ENCODE assay signal across 9 mouse cellular contexts in the genomic region with DNA sequence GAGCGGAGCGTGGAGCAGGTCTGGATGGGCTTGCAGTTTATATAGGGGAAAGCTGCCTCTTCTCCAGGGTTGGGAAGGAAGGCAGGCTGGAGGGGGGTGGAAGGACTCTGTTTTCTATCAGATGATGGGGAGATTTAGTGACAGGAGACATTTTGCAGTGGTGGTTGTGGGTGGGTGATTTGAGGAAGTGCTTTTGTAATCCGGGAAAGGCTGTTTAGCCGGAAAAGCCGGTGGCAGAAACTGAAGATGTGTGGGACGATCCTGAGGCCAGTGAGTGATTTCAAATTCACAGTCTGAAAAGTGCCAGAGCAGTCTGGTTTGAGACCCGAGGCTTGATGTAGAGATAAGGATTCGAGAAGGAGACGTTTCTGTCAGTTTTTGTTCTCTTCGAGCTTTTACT. TPM values are rescaled to one million over a fixed set of nuclear protein-coding genes. Genes with fewer than 3 reads are reported as not detected.
DNase-seq lines count a peak whose midpoint lies in the region; ATAC-seq and TF ChIP-seq lines count a peak whose summit lies in the region.
"Had no signal": no experiment of that assay in that cellular context is flagged by ENCODE, and none has a peak within 500 bp of the region (broad histone marks: within the 10 kb centered on the region; RNA-seq: fewer than 3 reads in every experiment).

No protein-coding gene starts in this region.

- 50% methylated on average over 10 of the region's 10 CpGs for WGBS in kidney, embryonic 16.5 days
- WGBS in heart, postnatal 0 days, result 30% methylated on average over 10 of the region's 10 CpGs

- peak overlapping the region; percentile 27 for H3K4me3 ChIP-seq in kidney, embryonic 16.5 days (ENCODE audit: low read length)
- H3K4me3 ChIP-seq in brown adipose tissue, adult 24 weeks (ENCODE audit: insufficient read depth, low read depth, low read length), result peak overlapping the region; percentile 33; the same call in 1 of the 2 replicates
- H3K4me3 ChIP-seq in heart, postnatal 0 days (ENCODE audit: low read depth, low read length), result peak overlapping the region; percentile 39
- peak overlapping the region; percentile 79 for H3K4me3 ChIP-seq in megakaryocyte, embryonic 14.5 days (replicated peaks)

- H3K36me3 ChIP-seq in kidney, embryonic 16.5 days (ENCODE audit: insufficient read depth, low read length), result no peaks in the 10 kb centered on the region
- H3K36me3 ChIP-seq in heart, postnatal 0 days (replicated peaks; ENCODE audit: control insufficient read depth, insufficient read depth, low read length), result no peaks in the 10 kb centered on the region
- no peaks in the 10 kb centered on the region for H3K36me3 ChIP-seq in megakaryocyte, embryonic 14.5 days (replicated peaks; ENCODE audit: low read length)
- H3K36me3 ChIP-seq: G1E had no signal

- peak overlapping the region; percentile 42 for H3K4me2 ChIP-seq in kidney, embryonic 16.5 days (replicated peaks; ENCODE audit: low read depth, low read length)
- H3K4me2 ChIP-seq in heart, postnatal 0 days (ENCODE audit: low read depth, low read length), result peak overlapping the region; percentile 65

- no peak overlapping the region for H3K27ac ChIP-seq in kidney, embryonic 16.5 days (ENCODE audit: low read length)
- no peak overlapping the region for H3K27ac ChIP-seq in brown adipose tissue, adult 24 weeks (replicated peaks; ENCODE audit: low read depth, low read length)
- no peak overlapping the region for H3K27ac ChIP-seq in heart, postnatal 0 days (ENCODE audit: low read depth)

- no peaks in the 10 kb centered on the region for H3K4me1 ChIP-seq in kidney, embryonic 16.5 days (ENCODE audit: insufficient read depth, low read length)
- no peaks in the 10 kb centered on the region for H3K4me1 ChIP-seq in brown adipose tissue, adult 24 weeks (ENCODE audit: control insufficient read depth, insufficient read depth, insufficient read length, low read length)
- H3K4me1 ChIP-seq in heart, postnatal 0 days (ENCODE audit: control insufficient read depth, insufficient read depth), result no peaks in the 10 kb centered on the region
- peaks cover 4% of the 10 kb centered on the region; the same call in 1 of the 2 replicates for H3K4me1 ChIP-seq in megakaryocyte, embryonic 14.5 days

- ATAC-seq in kidney, embryonic 16.5 days (ENCODE audit: low FRiP score, low TSS enrichment), result no peak
- ATAC-seq in heart, postnatal 0 days (ENCODE audit: insufficient read depth, low read depth), result no peak

- no peak overlapping the region for H3K9ac ChIP-seq in kidney, embryonic 16.5 days (replicated peaks; ENCODE audit: low read length)
- peak overlapping the region; percentile 45; the same call in 1 of the 2 replicates for H3K9ac ChIP-seq in heart, postnatal 0 days (replicated peaks; ENCODE audit: low read depth, low read length)

- no peak for TF ChIP-seq CTCF in heart, postnatal 0 days (IDR thresholded peaks at IDR 0.05; ENCODE audit: low read depth)

- no peak for DNase-seq in kidney, postnatal 25 days
- no peak for DNase-seq in heart, postnatal 0 days (ENCODE audit: low spot score)
- DNase-seq in right cerebral cortex, adult 2 months (ENCODE audit: low spot score in 2 of 2), result no peak
- DNase-seq in natural killer cell, adult 2 months (ENCODE audit: low spot score in 2 of 2), result no peak
- DNase-seq in gastrocnemius, postnatal 10 days, result no peak

- H3K27me3 ChIP-seq in kidney, embryonic 16.5 days (ENCODE audit: insufficient read depth, low read length), result peaks cover 12% of the 10 kb centered on the region; the same call in 1 of the 2 replicates
- H3K27me3 ChIP-seq in heart, postnatal 0 days (ENCODE audit: control insufficient read depth, insufficient read depth, low read length), result no peaks in the 10 kb centered on the region
- peaks cover 9% of the 10 kb centered on the region for H3K27me3 ChIP-seq in megakaryocyte, embryonic 14.5 days (replicated peaks)

- TF ChIP-seq EP300 in heart, postnatal 0 days (IDR thresholded peaks at IDR 0.05; ENCODE audit: low read depth), result no peak

- no peaks in the 10 kb centered on the region for H3K9me3 ChIP-seq in kidney, embryonic 16.5 days (ENCODE audit: low read length)
- no peaks in the 10 kb centered on the region for H3K9me3 ChIP-seq in heart, postnatal 0 days (replicated peaks; ENCODE audit: control insufficient read depth, low read length)
- no peaks in the 10 kb centered on the region for H3K9me3 ChIP-seq in megakaryocyte, embryonic 14.5 days
- H3K9me3 ChIP-seq: G1E had no signal

RNA-seq across cellular contexts. Expression of gene Tlr8, which starts 12.4 kb away (rescaled TPM):
- polyA plus RNA-seq in kidney, embryonic 16.5 days (2015; fragmentation: Nextera tagmentation; extraction: Ambion mirVana), result 0.06 and 0.15 TPM in 2 replicates
- 0.79 and 0.99 TPM in 2 replicates for polyA plus RNA-seq in brown adipose tissue, adult 24 weeks (2012; ENCODE audit: insufficient read depth, insufficient read length, missing spikeins)
- total RNA-seq in heart, postnatal 0 days (2014; rRNA removed; ENCODE audit: low replicate concordance), result 0.19 TPM in 1 of 2 replicates, not detected in the other
- 0.16 TPM in 2 replicates for polyA plus RNA-seq in heart, postnatal 0 days (2015; fragmentation: Nextera tagmentation; extraction: Ambion mirVana)
- 0.88 TPM in 1 of 2 replicates, not detected in the other for polyA plus RNA-seq in megakaryocyte, embryonic 14.5 days (2012; ENCODE audit: insufficient read depth, low replicate concordance)
- 1 to 10 TPM in 1 of 2 experiments, under 1 TPM in 1; 0.99 to 1.6 TPM for total RNA-seq in gastrocnemius, postnatal 10 days (2021)
- polyA plus RNA-seq: G1E had no signal

RNA-seq across cellular contexts. Expression of gene Tlr7, which starts 53.8 kb away (rescaled TPM):
- polyA plus RNA-seq in kidney, embryonic 16.5 days (2015; fragmentation: Nextera tagmentation; extraction: Ambion mirVana), result 0.37 and 0.65 TPM in 2 replicates
- 1.4 and 2.1 TPM in 2 replicates for polyA plus RNA-seq in brown adipose tissue, adult 24 weeks (2012; ENCODE audit: insufficient read depth, insufficient read length, missing spikeins)
- 0.08 and 0.88 TPM in 2 replicates for total RNA-seq in heart, postnatal 0 days (2014; rRNA removed; ENCODE audit: low replicate concordance)
- 0.26 and 0.33 TPM in 2 replicates for polyA plus RNA-seq in heart, postnatal 0 days (2015; fragmentation: Nextera tagmentation; extraction: Ambion mirVana)
- polyA plus RNA-seq in megakaryocyte, embryonic 14.5 days (2012; ENCODE audit: insufficient read depth, low replicate concordance), result 0.39 TPM in 1 of 2 replicates, not detected in the other
- total RNA-seq in gastrocnemius, postnatal 10 days (2021), result 1 to 10 TPM; 1.1 to 2.9 TPM
- total RNA-seq: G1E had no signal
- polyA plus RNA-seq: G1E had no signal

Comparison
In these comparisons a context has a peak if more than half of its experiments do, and no peak if none do; other contexts are left out.
1. H3K4me3 ChIP-seq: peak in every context shown above with its lines; median percentile 79 in megakaryocyte, embryonic 14.5 days; 39 in heart, postnatal 0 days; 33 in brown adipose tissue, adult 24 weeks; 27 in kidney, embryonic 16.5 days.